Mouse (Mus musculus): ENCODE data around the gene Gm884.
A peak's percentile ranks its signal among the peaks of the same experiment; 100 is the strongest.

Gene Gm884

GRCm38 (mm10) chr11:103621040-103621439 is at the start of gene Gm884:
Gm884 (minus strand) TSS chr11:103621140.
- no peak for DNase-seq

GRCm38 (mm10) chr11:103666907-103667426 is 46.0 kb upstream of the Gm884 start:
- DNase-seq: no peak

GRCm38 (mm10) chr11:103666181-103666906 is 45.4 kb upstream of the Gm884 start:
- DNase-seq: no peak

DNA sequence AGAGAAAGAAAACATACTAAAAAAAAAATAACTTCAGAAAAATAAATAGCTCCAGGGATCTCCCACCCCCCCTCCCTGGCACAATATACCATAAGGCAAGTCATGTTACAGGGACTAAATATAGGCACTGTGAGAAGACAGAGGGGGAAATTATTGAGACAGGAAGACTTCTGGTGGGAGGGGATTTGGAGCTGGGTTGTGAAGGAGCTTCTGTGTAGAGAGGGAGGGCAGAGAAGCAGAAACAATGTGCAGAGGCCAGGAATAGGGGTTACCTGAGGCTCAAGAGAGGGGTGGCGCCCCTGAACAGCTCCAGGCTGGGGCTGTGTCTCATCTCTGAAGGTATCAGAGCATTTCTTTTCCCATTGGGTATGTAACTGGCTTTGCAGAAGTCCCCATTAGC is 44.8 kb upstream of the Gm884 start:
- DNase-seq: no peak

GRCm38 (mm10) chr11:103663119-103663518 is 42.2 kb upstream of the Gm884 start:
- DNase-seq: no peak

GRCm38 (mm10) chr11:103662546-103662945 is 41.6 kb upstream of the Gm884 start:
- DNase-seq: no peak

DNA sequence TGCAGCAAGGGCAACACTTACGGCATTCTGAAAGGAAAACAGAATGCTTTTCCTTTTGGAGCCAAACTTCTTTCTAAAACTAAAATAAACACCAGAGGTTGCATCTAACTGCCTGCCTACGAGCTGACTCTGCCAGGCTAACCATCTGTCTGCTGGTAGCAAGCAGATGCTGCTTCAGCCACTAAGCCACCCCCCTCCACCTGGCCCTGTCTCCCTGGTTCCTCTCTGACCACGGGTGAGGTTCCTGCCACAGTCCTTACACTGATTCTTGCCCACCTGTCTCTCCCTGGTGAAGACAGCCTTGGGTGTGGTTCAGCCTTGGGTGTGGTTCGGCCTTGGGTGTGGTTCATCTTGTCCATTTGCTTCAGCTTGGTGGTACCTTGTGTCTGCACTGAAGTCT is 40.9 kb upstream of the Gm884 start:
- DNase-seq: no peak

DNA sequence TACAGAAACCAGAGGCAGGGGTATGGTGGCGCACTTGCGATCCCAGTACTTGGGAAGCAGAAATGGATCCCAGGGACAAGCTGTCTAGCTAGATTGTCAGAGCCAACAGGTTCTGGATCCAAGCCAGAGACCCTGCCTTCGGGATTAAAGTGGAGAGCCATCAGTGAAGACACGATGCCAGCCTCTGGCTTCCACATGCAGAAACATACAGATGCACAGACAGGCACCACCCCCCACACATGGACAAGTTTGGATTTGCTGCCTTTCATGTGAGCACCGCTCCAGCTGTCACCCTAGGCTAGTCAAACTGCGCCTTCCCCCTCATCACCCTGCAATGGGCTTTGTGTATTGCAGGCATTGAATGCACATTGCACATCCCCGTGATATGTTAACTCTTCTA is 37.2 kb upstream of the Gm884 start:
- DNase-seq: no peak

GRCm38 (mm10) chr11:103656520-103656919 is 35.6 kb upstream of the Gm884 start:
- no peak for DNase-seq

DNA sequence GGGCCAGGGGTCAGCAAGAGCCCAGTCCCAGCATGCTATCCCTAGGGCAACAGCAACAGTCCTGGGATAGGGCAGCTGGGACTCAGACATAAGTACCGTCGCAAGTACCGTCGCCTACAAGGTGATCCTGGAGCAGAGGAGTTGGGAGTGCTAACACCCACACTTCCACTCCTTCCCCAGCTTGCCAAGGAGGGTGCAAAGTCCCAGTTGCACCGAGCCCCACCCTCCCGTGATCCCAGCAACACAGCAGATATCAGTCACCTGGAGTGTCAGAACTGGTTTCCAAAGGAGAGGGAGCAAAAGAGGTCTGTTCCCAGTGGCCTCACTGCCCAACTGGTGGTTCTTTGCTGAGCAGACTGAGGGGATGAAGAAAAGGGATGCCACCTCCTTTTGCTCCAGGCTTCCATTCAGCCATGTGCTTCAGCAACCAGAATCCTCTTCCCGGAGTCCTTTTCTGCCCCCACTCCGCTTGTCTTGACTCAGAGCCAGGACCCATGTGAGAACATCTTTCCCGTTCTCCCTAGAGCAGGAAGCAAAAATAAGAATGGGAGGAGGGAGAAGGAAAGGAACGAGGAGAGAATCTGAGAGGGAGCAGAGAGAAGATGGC is 32.5 kb upstream of the Gm884 start:
- no peak for DNase-seq

DNA sequence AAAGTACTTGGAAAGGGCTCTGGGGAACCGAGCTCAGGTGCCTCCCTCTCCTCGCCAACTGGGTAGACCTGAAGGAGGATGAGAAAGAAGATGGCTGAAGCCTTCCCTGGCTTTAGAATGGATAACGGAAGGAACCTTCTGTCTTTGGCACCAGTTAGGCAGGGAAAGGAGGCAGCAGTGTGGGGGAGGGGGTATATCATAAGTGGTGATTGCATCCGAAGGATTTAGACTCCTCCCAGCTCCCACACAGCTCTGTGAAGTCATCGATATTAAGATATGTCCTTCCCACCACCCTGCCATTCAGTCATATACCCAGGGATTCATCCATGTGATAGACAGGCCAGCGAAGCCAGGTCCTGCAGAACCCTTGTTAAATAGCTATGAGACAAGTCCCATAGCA is 30.5 kb upstream of the Gm884 start:
- DNase-seq: no peak

GRCm38 (mm10) chr11:103649983-103650493 is 29.1 kb upstream of the Gm884 start:
- DNase-seq: no peak

- DNase-seq: no peak
These were observed 28.5 kb upstream of the Gm884 start, which contains the start of gene Rprml for GRCm38 (mm10) chr11:103649301-103649982. Rprml (plus strand) TSS chr11:103649570.

DNA sequence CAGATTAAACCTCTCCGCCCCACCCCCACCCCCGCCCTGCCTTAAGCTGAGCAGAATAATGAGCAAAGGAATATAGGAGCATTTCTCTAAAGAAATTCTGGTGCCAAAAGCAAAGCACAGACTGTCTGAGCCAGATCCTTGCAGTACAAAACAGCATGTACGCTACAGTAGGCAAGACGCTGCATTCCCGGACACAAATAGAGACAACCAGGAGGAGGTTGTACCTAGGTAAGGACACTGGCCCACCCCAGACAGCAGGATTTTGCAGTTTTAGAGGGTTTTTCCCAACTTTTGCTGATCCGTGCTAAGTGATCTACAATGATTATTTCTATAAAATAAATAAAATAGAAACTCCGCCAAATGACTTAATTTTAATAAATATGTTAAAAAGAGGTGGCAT is 27.7 kb upstream of the Gm884 start:
- no peak for DNase-seq

DNA sequence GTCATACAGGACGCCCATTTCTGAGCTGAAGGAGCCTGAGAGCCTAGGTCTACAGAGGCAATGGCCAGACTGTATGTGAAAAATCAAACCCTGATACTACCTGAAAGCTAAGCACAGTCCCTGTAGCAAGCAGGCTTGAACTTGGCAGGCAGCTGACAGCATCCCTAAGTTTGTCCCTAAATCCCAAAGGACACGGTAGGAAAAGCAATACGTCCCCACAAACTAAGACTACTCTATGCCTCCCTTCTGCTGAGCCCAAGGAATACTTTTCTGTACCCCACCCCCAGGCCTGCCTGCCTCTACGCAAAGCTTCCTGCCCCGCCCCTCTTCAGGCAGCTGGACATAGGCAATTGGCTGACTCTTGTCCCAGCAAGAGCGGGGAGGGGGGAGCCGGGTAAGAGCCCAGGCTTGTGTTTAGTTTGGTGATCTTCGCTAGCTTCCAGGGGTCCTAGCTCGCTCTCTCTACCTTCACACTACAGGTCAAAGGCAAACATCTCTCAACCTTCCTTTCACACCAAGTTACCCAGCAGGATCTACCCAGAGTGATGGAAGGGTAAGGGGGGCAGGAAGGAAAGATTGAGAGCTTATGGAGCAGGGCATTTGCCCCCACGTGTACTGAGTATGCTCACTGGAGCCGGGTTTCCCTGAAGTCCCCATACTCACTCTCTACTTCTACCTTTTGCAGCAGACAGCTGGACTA is 27.1 kb upstream of the Gm884 start:
- DNase-seq: no peak

DNA sequence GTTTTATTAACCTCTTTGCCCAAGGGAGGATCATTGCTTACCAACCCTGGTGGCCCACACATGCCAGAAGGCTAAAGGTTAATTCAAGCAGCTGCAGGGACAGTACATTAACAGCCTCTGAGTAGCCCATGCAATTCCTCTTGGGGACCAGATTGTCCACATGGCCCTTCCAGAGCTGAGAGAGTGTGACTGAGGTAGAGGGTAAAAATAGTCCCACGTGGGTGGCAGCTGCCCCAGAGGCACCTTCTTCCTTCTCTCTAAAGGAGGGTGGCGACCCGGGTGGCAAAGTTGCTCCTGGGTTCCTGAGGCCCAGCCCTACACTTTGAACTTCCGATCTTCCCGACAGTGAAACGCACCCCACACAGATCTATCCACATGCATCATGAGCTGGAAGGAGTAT is 25.4 kb upstream of the Gm884 start:
- DNase-seq: no peak

DNA sequence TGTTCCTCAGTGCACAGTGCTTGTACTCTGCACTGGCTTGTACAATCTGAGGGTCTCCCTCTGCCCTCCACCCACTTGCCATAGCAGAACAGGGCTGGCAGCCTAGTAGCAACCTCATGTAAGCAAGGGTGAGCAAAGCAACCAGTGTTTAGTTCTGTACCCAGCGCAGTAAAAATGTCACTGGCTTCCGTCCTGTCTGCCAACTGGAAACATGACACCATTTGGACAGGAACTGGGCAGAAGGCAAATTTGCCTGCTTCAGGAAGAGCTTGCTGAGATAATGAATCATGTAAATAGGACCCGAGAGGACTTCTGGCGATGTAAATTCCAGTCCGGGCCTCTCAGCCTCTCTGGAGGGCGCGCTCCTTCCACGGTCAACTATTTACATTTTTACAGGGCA is 24.8 kb upstream of the Gm884 start:
- no peak for DNase-seq

DNA sequence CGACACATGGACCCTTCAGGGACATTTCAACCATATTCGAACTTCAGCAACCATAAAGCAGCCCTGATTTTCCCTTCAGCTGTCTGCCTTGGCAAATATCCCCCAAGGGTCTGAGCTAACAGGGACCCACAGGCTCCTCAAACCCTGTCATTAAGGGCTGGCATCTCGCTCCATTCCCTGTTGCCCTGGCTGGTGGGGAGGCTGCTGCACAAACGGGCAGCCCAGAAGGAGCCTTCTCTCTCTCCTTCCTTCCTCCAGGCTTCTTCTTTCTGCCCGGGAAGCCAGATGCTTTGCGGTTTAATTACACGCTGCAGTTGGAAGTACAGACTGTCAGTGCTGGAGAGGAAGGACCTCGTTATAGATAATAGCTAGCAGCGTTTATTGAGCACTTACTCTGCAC is 22.3 kb upstream of the Gm884 start:
- no peak for DNase-seq

DNA sequence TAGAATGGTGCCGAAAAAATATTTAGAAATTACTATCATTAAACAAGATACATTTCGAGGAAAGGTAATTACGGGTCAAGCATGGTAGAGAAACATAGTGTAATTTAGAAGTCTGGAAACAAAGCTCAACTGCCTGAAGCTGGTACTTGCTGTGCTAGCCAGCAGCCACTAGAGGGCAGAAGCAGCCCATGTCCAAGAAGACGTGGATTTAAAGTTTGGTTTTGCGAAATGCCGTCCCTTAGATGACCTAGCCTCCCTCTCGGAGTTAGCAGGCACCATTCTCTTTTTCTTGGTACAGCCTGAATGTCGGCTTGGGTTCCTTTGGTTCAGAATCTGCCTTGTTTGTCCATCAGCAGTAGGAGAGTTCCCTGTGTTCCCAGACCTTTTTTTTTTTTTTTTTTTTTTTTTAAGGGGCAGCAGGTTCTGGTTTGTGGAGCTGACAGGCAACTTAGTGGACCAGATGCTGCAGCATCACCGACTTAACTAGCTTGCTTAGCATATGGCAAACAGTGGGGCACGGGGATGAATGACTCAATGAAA is 18.5 kb upstream of the Gm884 start:
- DNase-seq: peak; percentile 48

GRCm38 (mm10) chr11:103638790-103639189 is 17.9 kb upstream of the Gm884 start, which contains the start of gene Lyzl6:
Lyzl6 (minus strand) TSS chr11:103638890.
- DNase-seq: no peak

DNA sequence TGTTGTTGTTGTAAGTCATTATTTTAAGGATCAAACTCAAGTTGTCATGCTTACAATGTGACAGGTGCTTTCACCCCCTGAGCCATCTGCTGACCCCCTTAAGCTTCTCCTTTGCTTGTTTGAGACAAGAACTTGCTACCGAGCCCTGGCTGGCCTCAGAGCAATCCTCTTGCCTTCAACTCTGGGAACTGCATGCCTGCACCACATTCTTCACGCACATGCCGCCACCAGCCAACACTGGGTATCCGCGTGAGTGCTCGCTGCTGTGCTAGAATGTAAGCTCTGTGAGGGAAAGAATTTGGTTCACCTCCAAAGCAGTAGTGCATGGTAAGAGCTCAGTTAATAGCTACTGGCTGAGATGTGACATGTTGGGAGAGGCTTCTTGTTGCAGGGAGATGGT is 15.3 kb upstream of the Gm884 start:
- DNase-seq: no peak

- DNase-seq: no peak
These were observed 14.5 kb upstream of the Gm884 start for GRCm38 (mm10) chr11:103635481-103635880.

DNA sequence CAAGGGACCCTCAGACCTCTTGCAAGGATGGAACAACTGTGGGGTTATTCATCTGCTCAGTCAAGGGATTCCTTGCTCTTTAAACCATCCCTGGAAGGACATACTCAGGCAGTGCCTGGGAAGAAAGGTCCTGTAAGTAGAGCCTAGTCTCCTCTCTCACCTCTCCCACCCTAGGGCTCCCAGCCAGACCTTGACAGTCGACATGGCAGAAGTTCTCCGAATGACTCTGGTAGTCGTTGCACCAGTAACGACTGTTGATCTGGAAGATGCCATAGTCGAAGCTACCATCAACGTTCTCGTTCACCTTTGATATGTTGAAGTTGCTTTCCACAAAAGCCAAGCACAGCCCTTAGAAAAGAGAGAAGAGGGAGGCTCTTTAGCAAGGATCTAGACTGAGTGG is 13.9 kb upstream of the Gm884 start:
- no peak for DNase-seq
